Mouse (Mus musculus) lung, postnatal 4 days (tissue): ENCODE data around the gene Ddx39.

Source experiments
- DNase-seq, 2 experiments: peaks; one replicate each; pipeline ENCODE4 v3.0.0; 2021

Gene Ddx39

DNA sequence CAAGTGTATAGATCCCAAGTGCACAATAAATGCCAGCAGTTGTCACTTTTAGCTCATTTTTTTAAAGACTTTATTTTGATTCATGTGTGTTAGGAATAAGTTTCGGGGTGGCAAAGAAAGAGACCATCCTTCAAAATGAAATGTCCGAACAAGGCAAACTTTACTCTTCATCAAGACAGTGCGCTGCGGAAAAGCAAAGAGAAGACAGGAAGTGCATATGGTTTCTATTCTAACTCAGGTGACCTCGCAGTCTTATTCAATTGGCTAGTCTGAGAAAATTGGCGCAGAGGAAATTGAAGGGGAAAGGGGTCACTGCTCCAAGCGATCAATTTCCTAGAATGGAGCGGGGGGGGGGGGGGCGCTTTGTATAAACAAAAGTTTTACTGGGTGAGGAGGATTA, 15.4 kb upstream of the Ddx39 start:
- no peak for DNase-seq

- no peak for DNase-seq
Observed at GRCm38 (mm10) chr8:83700423-83701085, 14.4 kb upstream of the Ddx39 start.

DNA sequence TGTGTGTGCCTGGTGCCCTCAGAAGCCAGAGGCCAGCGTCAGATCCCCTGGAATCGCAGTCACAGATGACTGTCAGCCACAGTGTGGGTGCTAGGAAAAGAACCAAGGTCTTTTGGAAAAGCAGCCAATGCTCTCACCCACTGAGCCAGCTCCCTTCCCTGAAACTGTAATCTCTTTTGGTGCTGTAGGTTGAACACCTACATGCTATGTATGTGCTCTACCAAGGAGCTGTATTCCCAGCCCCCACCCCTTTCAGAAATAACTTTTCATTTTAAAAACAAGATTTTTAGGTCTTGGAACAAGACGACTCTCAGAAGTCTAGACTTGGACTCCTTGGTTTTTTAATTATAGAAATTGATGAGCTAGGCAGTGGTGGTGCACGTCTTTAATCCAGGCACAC, 11.6 kb upstream of the Ddx39 start:
- no peak for DNase-seq

DNA sequence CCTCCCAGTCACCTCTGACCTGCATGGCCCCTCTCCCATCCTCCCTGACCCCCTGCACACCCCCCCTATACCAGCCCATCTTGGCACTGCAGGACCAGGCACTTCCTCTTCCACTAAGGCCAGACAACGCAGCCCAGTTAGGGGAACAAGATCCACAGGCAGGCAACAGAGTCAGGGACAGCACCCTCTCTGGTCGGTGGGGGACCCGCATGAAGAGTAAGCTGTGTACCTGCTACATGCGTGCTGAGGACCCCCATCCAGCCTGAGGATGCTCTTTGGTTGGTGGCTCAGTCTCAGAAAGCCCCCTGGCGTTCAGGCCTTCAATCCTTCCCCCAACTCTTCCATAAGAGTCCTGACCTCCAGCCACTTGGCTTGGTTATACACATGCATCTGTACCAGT, 8.6 kb upstream of the Ddx39 start:
- no peak for DNase-seq

- DNase-seq: no peak
Observed at GRCm38 (mm10) chr8:83707554-83707953, 7.4 kb upstream of the Ddx39 start.

GRCm38 (mm10) chr8:83714676-83715030, 324 bp upstream of the Ddx39 start:
- DNase-seq: no peak

DNA sequence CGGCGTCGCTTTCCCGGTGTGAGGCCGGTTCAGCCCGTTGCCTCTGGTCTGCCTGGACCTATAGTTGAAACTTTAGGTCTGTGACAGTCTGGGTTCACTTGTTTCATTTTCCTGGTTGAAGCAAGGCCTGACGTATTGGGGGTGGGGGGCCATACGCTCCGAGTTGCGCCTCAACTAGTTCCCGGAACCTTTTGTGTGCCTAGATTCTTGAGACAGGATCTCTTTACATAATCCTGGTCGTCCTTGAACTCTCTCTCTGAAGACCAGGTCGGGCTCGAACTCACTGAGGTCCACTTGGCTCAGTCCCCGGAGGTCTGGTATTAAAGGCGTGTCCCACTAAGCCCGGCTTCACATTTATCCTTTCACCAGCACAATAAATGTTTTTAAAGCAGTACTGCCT, 794 bp downstream of the Ddx39 start:
- no peak for DNase-seq

DNA sequence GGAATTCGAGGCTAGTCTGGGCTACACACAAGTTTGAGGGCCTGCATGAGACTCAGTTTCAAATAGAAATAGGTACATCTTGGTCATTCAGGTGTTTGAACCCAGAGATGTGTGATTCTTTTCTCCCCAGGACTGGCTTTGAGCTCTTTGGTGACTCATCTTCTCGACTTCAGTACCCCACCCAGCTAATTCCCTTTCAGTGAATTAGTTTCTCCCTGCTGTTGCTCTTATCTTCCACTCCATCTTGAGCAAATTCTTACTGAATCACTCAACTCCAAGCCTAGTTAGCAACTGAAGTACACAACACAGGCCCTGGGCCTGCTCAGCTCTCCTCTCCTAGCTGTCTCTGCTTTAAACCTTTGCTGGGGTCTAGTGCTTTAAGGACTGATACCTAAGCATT, 1.6 kb downstream of the Ddx39 start:
- DNase-seq: no peak

- DNase-seq: no peak
Observed at GRCm38 (mm10) chr8:83719048-83719447, 4.1 kb downstream of the Ddx39 start.

- DNase-seq: no peak
Observed at GRCm38 (mm10) chr8:83719693-83720092, 4.7 kb downstream of the Ddx39 start.

- DNase-seq: peak; percentile 86 to 93
Observed at GRCm38 (mm10) chr8:83721405-83722025, 6.5 kb downstream of the Ddx39 start.

GRCm38 (mm10) chr8:83722631-83723030, 7.7 kb downstream of the Ddx39 start:
- DNase-seq: no peak

GRCm38 (mm10) chr8:83723447-83724083, 8.6 kb downstream of the Ddx39 start:
- DNase-seq: no peak

DNA sequence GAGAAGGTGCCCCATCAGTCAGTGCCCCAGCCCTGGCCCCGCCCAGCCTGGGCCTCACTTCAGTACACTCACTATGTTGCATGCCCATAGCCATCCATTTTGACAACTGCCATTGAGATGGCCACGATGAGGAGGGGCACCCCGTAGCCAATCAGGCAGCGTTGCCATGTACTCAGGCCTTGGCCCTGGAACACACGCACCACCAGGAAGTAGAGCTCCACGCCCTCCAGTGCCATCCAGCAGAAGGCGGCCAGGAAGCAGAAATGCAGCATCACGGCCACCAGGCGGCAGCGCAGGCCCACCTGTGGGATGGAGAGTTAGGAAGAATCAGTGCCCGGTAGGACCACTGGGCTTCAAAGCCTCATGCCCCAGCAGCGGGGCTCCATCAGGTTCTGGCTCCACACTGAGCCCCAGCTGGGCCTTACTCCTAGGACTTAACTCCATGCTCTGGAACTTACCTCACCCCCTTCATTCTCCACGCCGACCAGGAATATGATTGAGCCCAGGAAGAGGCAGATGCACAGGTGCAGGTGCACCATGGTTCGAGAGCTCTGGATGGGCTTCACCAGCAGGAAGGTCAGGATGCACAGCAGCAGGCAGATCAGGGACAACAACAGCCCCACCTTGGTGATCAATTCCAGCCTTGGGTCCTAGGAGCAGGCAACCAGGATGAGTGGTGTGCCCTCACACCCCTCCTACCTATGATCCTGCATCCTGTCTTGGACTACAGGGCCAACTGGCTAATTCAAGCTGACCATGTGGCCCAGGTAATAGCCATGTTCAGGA, 9.9 kb downstream of the Ddx39 start:
- DNase-seq: peak; percentile 90 to 91

- no peak for DNase-seq
Observed at GRCm38 (mm10) chr8:83725521-83726102, 10.6 kb downstream of the Ddx39 start.

DNA sequence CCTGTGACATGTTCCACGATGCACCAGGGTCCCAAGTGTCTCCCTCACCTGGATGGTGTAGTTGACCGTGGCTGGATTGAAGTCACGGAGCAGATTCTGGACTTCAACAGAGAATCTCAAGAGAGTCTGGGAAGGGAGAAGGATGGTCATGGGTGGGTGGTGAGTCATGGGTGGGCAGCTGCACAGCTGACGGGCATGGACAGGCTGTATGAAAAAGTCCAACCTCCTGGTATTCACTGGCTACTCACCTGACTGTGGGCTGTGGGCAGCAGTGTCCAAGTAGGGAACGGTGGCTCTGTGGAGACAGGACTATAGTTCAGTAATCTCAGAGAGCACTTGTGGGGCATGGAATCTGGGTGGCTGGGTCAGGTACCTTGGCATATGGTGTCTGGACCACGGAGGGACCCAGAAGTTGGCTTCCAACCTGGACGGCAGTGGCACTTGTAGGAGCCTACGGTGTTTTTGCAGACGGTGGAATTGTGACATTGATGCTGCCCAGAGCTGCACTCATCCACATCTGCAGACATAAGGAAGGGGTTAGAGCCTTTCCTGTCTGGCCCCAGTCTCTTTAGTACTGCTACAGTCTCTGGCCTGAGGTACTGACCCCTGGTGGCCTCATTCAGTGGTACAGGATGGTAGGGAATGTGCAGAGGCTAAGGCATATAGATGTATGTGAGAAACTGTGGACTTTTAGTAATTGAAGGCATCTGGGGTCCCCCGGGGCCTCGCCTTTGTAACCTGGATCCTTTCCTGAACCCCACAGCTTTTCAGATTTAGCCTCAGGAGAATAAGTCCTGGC, 14.2 kb downstream of the Ddx39 start:
- DNase-seq: peak in 1 of 2 experiments; percentile 67

- no peak for DNase-seq
Observed at GRCm38 (mm10) chr8:83731906-83732305, 16.9 kb downstream of the Ddx39 start.

GRCm38 (mm10) chr8:83732919-83733318, 17.9 kb downstream of the Ddx39 start:
- no peak for DNase-seq

GRCm38 (mm10) chr8:83736681-83737080, 21.7 kb downstream of the Ddx39 start:
- peak; percentile 48 to 58 for DNase-seq

DNA sequence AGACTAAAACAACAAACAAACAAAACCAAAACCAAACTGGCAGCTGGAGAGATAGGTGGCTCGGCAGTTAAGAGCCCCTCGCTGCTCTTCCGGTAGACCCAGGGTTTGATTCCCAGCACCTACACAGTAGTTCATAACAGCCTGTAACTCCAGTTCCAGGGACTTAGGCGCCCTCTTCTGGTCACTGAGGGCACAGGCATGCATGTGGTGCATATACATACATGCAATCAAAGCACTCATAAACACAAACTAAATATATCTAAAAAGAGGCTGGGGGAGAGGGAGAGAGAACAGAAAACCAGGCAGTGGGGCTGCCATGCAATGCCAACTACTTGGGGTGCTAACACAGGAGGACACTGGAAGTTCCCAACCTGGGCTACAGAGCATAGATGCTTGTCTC, 22.4 kb downstream of the Ddx39 start:
- DNase-seq: no peak

DNA sequence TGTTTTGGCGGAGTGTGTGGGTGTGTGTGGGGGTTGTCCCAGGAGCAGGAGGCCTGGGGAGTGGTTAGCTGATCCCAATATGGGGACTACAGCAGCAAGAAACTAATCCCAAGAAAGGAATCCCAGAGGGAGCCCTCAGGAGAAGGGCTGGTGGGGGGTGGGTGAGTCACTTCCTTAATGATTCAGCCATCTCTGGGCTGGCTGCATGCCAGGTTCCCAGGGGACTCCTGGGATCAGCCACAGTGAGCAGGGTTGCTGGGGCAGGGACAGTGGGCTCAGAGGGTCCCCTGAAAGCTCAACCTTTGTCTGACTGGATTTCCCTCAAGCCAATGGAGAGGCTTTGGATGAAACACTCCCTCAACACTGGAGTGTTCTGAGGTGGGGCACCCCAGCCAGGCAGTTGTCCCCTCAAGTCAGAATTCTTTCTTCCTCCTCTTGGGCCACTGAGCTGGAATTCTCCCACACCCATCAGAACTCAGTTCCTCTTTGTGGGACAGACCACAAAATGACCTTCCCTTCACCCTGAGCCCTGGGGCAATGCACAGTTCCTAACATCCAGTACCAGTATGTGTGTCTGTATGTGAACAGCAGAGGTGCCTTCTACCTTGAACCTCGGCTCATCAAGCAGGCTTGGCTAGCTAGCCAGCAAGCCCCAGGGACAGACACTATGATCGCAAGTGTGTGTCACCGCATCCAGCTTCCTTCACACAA, 23.0 kb downstream of the Ddx39 start:
- peak; percentile 78 to 83 for DNase-seq
